Mouse (Mus musculus): ENCODE measurements around the gene Fbxw10.

Fbxw10 gene

GRCm38 (mm10) chr11:62903871-62904495 is 57.1 kb downstream of the Fbxw10 start:
- in situ Hi-C loops (cut with MboI, MseI): no loop called here

- in situ Hi-C loops (cut with MboI, MseI): no loop called here
Observed at GRCm38 (mm10) chr11:62909720-62910306, 62.9 kb downstream of the Fbxw10 start.

- in situ Hi-C loops (cut with MboI, MseI): no loop called here
Observed at GRCm38 (mm10) chr11:62911362-62911761, 64.5 kb downstream of the Fbxw10 start.

- in situ Hi-C loops (cut with MboI, MseI): no loop called here
Observed at GRCm38 (mm10) chr11:62913141-62913540, 66.3 kb downstream of the Fbxw10 start.

- in situ Hi-C loops (cut with MboI, MseI): no loop called here
Observed at GRCm38 (mm10) chr11:62914532-62914931, 67.7 kb downstream of the Fbxw10 start.

GRCm38 (mm10) chr11:62915486-62915885 is 68.6 kb downstream of the Fbxw10 start:
- in situ Hi-C loops (cut with MboI, MseI): loop anchor here (5.0 kb wide), 2 partner anchors 163 to 217 kb away; partner anchors contain the start of gene Gm10428

- in situ Hi-C loops (cut with MboI, MseI): loop anchor here (5.0 kb wide), 2 partner anchors 164 to 216 kb away; partner anchors contain the start of gene Gm10428
Observed at GRCm38 (mm10) chr11:62916765-62917164, 69.9 kb downstream of the Fbxw10 start.

- in situ Hi-C loops (cut with MboI, MseI): loop anchor here (5.0 kb wide), 2 partner anchors 168 to 212 kb away; partner anchors contain the start of gene Gm10428
Observed at GRCm38 (mm10) chr11:62919946-62920742, 73.3 kb downstream of the Fbxw10 start.

GRCm38 (mm10) chr11:62920743-62921050 is 73.8 kb downstream of the Fbxw10 start:
- in situ Hi-C loops (cut with MboI, MseI): no loop called here

- in situ Hi-C loops (cut with MboI, MseI): no loop called here
Observed at GRCm38 (mm10) chr11:62921052-62921977, 74.4 kb downstream of the Fbxw10 start.

- in situ Hi-C loops (cut with MboI, MseI): no loop called here
Observed at GRCm38 (mm10) chr11:62924091-62924761, 77.4 kb downstream of the Fbxw10 start.
